Mouse (Mus musculus) myocyte (in vitro differentiated cells): ENCODE measurements around the gene Tlr6.

Experiments
- POLR2A ChIP-seq: IDR thresholded peaks from one replicate; pipeline ENCODE4 v1.6.1; 2011; ENCODE audit warnings: low read depth, mild to moderate bottlenecking, control low read depth, moderate library complexity; ENCODE audit not compliant: insufficient read length
- SRF ChIP-seq: IDR thresholded peaks from one replicate; pipeline ENCODE4 v1.6.1; 2011; ENCODE audit warnings: low read depth; ENCODE audit not compliant: control insufficient read depth, insufficient read length
- USF1 ChIP-seq: IDR thresholded peaks from one replicate; pipeline ENCODE4 v1.6.1; 2011; ENCODE audit warnings: low read depth, mild to moderate bottlenecking, control low read depth, moderate library complexity

GRCm38 (mm10) chr5:64917161-64917560, 42.7 kb downstream of the Tlr6 start:
- no peak for TF ChIP-seq USF1
- no peak for TF ChIP-seq SRF
- TF ChIP-seq POLR2A = no peak
